Mouse (Mus musculus) limb, embryonic 13.5 days (tissue): ENCODE measurements around the gene Taf1d. TPM values are rescaled to one million over a fixed set of nuclear protein-coding genes. Genes with fewer than 3 reads are reported as not detected.
"Not testable (repeated sequence)": the region's sequence is repeated elsewhere in the genome, so short reads cannot be mapped to it uniquely, and the experiment has no call there.

ENCODE experiments used
- ATAC-seq: fragments of 200-750 bp; cut with Nextera tagmentation; 2 replicates; pipeline ENCODE4 v1.8.0; 2017; ENCODE audit warnings: low read depth, moderate number of reproducible peaks, moderate TSS enrichment; ENCODE audit not compliant: low FRiP score
- H3K27ac ChIP-seq: fragments of 300-500 bp; sonication (generic); 2 replicates; pipeline ENCODE4 v1.5.1; 2015; ENCODE audit warnings: inconsistent platforms, mild to moderate bottlenecking, moderate library complexity
- H3K27me3 ChIP-seq: fragments of 300-500 bp; sonication (generic); 2 replicates; pipeline ENCODE4 v1.6.1; 2015; ENCODE audit warnings: mild to moderate bottlenecking, inconsistent platforms
- H3K36me3 ChIP-seq: fragments of 300-500 bp; sonication (generic); 2 replicates; pipeline ENCODE4 v1.6.1; 2015; ENCODE audit warnings: inconsistent platforms, mild to moderate bottlenecking, moderate library complexity
- H3K4me1 ChIP-seq: fragments of 300-500 bp; sonication (generic); 2 replicates; pipeline ENCODE4 v1.6.1; 2015; ENCODE audit warnings: inconsistent platforms
- H3K4me2 ChIP-seq: fragments of 300-500 bp; sonication (generic); replicated peaks from 2 replicates; pipeline ENCODE4 v1.6.1; 2015; ENCODE audit warnings: inconsistent platforms, mild to moderate bottlenecking, moderate library complexity
- H3K4me3 ChIP-seq: fragments of 300-500 bp; sonication (generic); 2 replicates; pipeline ENCODE4 v1.5.1; 2015; ENCODE audit warnings: moderate library complexity, mild to moderate bottlenecking, inconsistent platforms
- H3K9ac ChIP-seq: fragments of 300-500 bp; sonication (generic); 2 replicates; pipeline ENCODE4 v1.6.1; 2015; ENCODE audit warnings: mild to moderate bottlenecking, inconsistent platforms
- H3K9me3 ChIP-seq: fragments of 300-500 bp; sonication (generic); 2 replicates; pipeline ENCODE4 v1.6.1; 2016; ENCODE audit warnings: inconsistent platforms
- WGBS: fragments of 180-500 bp; shearing (Covaris S2); methylation state at CpG from one replicate; pipeline ENCODE4 v1.1.7; 2015; 5-methylcytosine and 5-hydroxymethylcytosine counted together
- polyA plus RNA-seq: library from polyadenylated mRNA; unstranded; fragments of >200 nt; fragmentation: Nextera tagmentation; extraction: Ambion mirVana; gene quantifications from 2 replicates; pipeline ENCODE4 v1.2.1, GENCODE M21; 2015

Gene Taf1d
- polyA plus RNA-seq, 1 experiment from 2014 or later, result 84.9 TPM

DNA sequence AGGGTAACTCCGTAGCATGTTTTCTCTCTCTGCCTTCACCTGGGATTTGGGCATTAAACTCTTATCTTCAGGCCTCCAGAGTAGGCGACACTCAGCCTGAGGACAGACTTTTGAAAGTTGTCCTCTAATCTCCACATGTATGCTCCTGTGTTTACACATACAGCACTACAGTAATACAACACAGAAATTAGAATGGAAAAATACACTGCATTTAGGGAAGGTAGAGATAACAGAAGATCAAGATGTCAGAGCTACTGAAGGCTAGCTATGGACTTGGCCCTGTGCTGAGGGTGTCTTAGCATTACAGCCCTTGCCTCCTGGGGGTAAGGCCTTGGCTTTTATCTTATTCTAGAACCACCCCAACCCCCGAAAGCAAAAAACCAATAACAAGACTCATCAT, 17.6 kb upstream of the Taf1d start:
- 85% methylated on average over 3 of the region's 3 CpGs for WGBS
- H3K36me3 ChIP-seq, result peaks cover 30% of the 10 kb centered on the region
- H3K4me1 ChIP-seq, result no peaks in the 10 kb centered on the region
- no peak overlapping the region for H3K27ac ChIP-seq
- no peak for ATAC-seq
- H3K9ac ChIP-seq, result no peak overlapping the region
- no peak overlapping the region for H3K4me2 ChIP-seq
- no peaks in the 10 kb centered on the region for H3K27me3 ChIP-seq
- no peaks in the 10 kb centered on the region for H3K9me3 ChIP-seq
- H3K4me3 ChIP-seq, result no peak overlapping the region

DNA sequence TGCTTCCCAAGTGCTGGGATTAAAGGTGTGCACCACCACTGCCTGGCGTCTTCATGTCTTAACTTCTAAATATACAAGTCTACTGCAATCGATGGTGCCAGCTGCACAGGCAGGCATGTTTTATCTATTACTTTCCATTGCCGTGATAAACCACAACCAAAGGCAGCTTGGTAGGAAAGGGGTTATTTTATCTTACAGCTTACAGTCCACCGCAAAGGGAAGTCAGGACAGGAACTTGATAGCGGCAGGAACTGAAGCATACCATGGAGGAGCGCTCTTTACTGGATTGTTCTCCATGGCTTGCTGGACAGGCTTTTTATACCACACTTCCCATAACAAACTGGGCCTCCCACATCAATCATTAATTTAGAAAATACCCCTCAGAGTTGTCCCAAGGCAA, 16.8 kb upstream of the Taf1d start:
- Histone ChIP-seq H3K27me3 (no peaks in the 10 kb centered on the region), H3K4me3 (no peak overlapping the region), H3K9ac (no peak overlapping the region), H3K27ac (no peak overlapping the region), H3K9me3 (no peaks in the 10 kb centered on the region), H3K4me2 (no peak overlapping the region), H3K4me1 (no peaks in the 10 kb centered on the region), H3K36me3 (peaks cover 30% of the 10 kb centered on the region)
- WGBS, result 91% methylated on average over 6 of the region's 6 CpGs
- no peak for ATAC-seq

DNA sequence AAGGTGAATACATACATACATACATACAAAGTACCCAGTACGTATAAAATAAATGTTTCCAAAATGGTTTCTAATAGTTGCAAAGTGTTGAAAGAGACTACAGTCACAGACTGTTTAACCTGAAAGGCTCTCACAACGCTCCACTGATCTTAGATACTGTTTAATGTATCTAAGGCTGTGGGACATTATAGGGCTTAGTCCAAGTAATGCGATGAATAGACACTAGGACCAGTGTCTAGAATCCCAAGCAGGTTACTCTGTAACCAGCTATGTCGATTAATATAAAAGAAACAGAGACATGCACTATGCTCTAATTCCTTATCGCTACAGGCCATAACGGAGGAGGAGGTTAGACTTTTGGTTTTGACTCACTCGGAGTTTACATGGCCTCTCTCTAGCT, 8.9 kb upstream of the Taf1d start:
- peaks cover 21% of the 10 kb centered on the region for H3K36me3 ChIP-seq
- H3K27ac ChIP-seq, result no peak overlapping the region
- H3K9me3 ChIP-seq, result no peaks in the 10 kb centered on the region
- no peak overlapping the region for H3K4me3 ChIP-seq
- WGBS, result 89% methylated on average over 7 of the region's 7 CpGs
- peaks cover 4% of the 10 kb centered on the region; the same call in 1 of the 2 replicates for H3K4me1 ChIP-seq
- H3K27me3 ChIP-seq, result no peaks in the 10 kb centered on the region
- ATAC-seq, result no peak
- no peak overlapping the region for H3K4me2 ChIP-seq
- no peak overlapping the region for H3K9ac ChIP-seq

DNA sequence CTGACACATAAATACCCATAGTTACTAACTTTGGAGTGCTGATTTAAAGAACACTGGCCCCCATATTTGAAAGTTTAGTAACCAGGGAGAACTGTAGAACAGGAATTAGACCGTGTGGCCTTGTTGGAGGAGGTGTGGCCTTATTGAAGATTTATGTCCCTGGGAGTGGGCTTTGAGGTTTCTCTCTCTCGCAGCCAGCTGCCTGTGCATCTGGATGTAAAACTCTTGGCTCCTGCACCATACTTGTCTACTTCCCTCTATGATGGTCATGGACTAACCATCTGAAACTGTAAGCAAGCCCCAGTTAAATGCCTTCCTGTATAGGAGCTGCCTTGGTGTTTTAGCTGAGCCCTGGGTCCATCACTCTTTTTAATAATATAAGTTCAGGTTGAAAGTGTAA, 7.6 kb upstream of the Taf1d start:
- Histone ChIP-seq H3K4me3 (no peak overlapping the region), H3K27ac (no peak overlapping the region), H3K9ac (no peak overlapping the region), H3K4me2 (no peak overlapping the region), H3K27me3 (no peaks in the 10 kb centered on the region), H3K4me1 (peaks cover 4% of the 10 kb centered on the region; the same call in 1 of the 2 replicates), H3K9me3 (no peaks in the 10 kb centered on the region), H3K36me3 (peaks cover 16% of the 10 kb centered on the region; the same call in 1 of the 2 replicates)
- ATAC-seq, result no peak
- WGBS, result 18% methylated on average over 2 of the region's 2 CpGs

DNA sequence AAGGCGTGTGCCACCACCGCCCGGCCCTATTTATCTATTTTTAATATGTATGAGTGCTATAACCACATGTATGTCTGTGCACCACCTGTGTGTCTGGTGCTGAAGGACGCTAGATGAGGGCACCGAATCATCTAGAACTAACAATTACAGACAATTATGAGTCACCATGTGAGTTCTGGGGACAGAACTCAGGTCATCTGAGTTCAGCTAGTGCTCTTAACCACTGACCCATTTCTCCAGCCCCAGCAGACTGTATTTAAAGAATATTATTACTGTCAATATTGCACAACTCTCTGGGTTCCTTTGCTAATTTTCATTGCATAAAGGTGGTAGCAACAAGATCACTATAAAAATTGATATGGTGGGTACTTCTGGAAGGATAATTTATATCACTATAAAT, 6.0 kb upstream of the Taf1d start:
- no peak for ATAC-seq
- Histone ChIP-seq H3K27me3 (no peaks in the 10 kb centered on the region), H3K4me1 (peaks cover 8% of the 10 kb centered on the region; the same call in 1 of the 2 replicates), H3K9ac (no peak overlapping the region), H3K4me2 (no peak overlapping the region), H3K36me3 (peaks cover 16% of the 10 kb centered on the region; the same call in 1 of the 2 replicates), H3K4me3 (no peak overlapping the region), H3K27ac (no peak overlapping the region), H3K9me3 (no peaks in the 10 kb centered on the region)
- 80% methylated on average over 5 of the region's 5 CpGs for WGBS

DNA sequence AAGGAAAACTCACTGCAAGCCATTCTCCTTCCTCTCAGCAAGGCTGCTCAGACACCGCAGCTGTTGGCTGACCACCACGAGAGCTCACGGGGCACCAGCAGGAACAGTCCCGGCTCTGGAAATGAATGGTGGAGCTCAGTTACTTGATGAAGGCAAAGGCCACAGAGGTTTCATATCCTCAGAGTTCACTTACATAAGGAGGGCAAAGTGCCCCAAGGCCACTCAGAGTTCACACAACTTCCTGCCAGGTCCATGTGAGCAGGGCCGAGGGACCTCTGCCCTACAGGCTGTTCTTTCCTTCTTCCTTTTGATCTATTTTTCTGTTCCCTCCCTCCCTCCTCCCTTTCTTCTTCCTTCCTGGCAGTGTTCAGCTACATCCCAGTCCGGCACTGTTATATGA, 4.6 kb upstream of the Taf1d start:
- H3K4me1 ChIP-seq, result peaks cover 13% of the 10 kb centered on the region
- 38% methylated on average over 6 of the region's 6 CpGs for WGBS
- H3K27me3 ChIP-seq, result no peaks in the 10 kb centered on the region
- peaks cover 9% of the 10 kb centered on the region; the same call in 1 of the 2 replicates for H3K36me3 ChIP-seq
- no peak overlapping the region for H3K9ac ChIP-seq
- H3K9me3 ChIP-seq, result no peaks in the 10 kb centered on the region
- peak overlapping the region; percentile 45; the same call in 1 of the 2 replicates for H3K27ac ChIP-seq
- no peak overlapping the region for H3K4me3 ChIP-seq
- H3K4me2 ChIP-seq, result no peak overlapping the region; the same call in 1 of the 2 replicates
- ATAC-seq, result no peak

DNA sequence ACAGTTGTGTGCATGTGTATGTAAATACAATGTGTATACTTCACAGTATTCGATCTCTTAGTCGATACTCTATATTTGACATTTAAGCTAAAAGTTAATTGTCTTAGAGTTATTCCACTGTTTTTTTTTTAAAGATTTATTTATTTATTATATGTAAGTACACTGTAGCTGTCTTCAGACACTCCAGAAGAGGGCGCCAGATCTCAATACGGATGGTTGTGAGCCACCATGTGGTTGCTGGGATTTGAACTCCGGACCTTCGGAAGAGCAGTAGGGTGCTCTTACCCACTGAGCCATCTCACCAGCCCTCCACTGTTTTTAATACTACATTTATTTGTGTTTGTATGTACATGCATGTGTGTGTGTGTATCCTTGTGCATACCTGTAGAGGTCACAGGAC, 4.0 kb upstream of the Taf1d start:
- H3K27me3 ChIP-seq, H3K27ac ChIP-seq, H3K4me3 ChIP-seq, H3K36me3 ChIP-seq, H3K9me3 ChIP-seq, H3K4me2 ChIP-seq, ATAC-seq, H3K9ac ChIP-seq: not testable (repeated sequence)
- 79% methylated on average over 6 of the region's 6 CpGs for WGBS
- peaks cover 17% of the 10 kb centered on the region for H3K4me1 ChIP-seq

DNA sequence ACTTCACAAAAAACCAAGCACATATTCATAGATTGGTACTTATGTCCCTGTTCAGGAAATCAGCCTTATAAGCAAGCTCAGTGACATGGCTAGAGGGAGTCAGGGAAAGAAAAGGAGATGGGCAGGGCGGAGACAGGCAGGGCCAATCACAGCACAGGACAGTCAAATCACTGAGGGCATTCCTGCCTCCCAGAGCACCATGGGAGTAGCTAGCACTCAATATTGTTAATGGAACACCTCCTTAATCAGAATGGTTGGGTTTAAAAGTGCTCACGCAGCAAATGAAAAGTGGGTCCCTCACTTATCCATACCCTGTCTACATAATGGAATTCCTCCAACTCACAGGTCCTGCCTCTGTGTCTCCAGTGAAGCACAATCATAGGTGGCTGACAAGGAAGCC, 3.1 kb upstream of the Taf1d start:
- Histone ChIP-seq H3K4me2 (no peak overlapping the region), H3K4me3 (no peak overlapping the region), H3K4me1 (peaks cover 26% of the 10 kb centered on the region), H3K36me3 (peaks cover 6% of the 10 kb centered on the region; the same call in 1 of the 2 replicates), H3K9me3 (no peaks in the 10 kb centered on the region), H3K27ac (no peak overlapping the region), H3K9ac (no peak overlapping the region), H3K27me3 (no peaks in the 10 kb centered on the region)
- 72% methylated on average over 2 of the region's 2 CpGs for WGBS
- no peak for ATAC-seq

DNA sequence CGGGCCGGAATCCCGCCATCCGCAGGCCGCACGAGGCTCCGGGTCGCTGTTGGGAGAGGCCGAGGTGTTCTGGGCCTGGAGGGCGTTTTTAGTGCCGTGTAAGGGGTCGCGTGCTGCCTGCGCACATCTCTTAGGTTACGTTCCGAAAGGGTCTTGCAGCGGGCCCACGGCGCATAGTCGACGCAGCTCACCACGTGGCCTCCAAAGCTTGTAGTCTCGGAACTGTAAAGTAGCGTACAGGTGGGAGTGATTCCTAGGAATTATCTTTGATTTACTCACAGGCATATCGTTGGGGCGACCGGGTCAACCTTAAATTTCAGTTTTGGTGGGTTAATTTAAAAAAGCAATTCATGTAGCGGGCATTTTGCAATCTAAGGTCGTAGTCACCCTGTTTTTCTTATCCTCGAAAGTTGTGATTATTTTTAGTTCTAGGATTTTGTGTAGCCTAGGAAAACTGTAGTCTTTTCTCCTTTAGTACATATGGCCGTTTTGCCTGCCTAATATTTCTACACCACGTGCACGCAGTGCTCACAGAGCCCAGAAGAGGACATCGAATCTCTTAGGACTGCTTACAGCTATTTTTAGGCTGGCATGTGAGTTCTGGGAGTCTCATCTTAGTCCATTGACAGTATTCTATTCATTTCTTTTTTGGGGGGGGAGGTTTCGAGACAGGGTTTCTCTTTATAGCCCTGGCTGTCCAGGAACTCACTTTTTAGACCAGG, 545 bp downstream of the Taf1d start, which contains the start of gene 4931406C07Rik:
TSS of gene 4931406C07Rik (minus strand) at position 51 of the 722 bp plus-strand sequence.
- H3K27ac ChIP-seq, result peak within 1 kb of the TSS; percentile 95
- peak; percentile 86 for ATAC-seq
- H3K4me2 ChIP-seq, result peak within 1 kb of the TSS; percentile 88

DNA sequence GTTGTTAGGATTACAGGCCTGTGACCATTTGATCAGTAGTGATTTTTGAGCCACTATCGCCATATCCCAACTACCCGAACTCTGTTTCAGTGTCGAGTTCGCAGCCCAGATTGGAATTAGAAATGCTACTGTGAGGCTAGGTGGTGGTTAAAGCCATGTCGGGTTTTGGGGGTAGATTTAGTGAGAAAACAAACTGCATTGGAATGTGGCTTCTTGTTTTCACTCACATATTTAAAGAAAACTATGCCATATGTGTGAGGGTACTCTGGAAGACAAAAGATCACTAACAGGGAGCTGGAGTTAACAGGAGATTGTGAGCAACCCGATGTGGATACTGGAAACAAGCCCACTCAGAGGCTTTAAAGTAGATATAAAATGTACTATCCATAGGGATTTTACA, 1.2 kb downstream of the Taf1d start:
- Histone ChIP-seq H3K4me2 (peak overlapping the region; percentile 88), H3K9ac (peak overlapping the region; percentile 98), H3K4me1 (peaks cover 36% of the 10 kb centered on the region), H3K4me3 (peak overlapping the region; percentile 88), H3K27me3 (no peaks in the 10 kb centered on the region), H3K27ac (no peak overlapping the region), H3K9me3 (no peaks in the 10 kb centered on the region), H3K36me3 (peaks cover 44% of the 10 kb centered on the region)
- ATAC-seq, result no peak
- WGBS, result 9% methylated on average over 6 of the region's 6 CpGs

More for the DNA sequence above, 545 bp downstream of the Taf1d start, which contains the start of gene 4931406C07Rik:
- H3K4me1 ChIP-seq, result peaks cover 37% of the 10 kb centered on the region
- H3K9me3 ChIP-seq, result no peaks in the 10 kb centered on the region
- H3K9ac ChIP-seq, result peak within 1 kb of the TSS; percentile 98
- no peaks in the 10 kb centered on the region for H3K27me3 ChIP-seq
- H3K4me3 ChIP-seq, result peak within 1 kb of the TSS; percentile 88
- peaks cover 37% of the 10 kb centered on the region for H3K36me3 ChIP-seq
- under 1% methylated on average over 35 of the region's 35 CpGs for WGBS

- WGBS, result 62% methylated on average over 2 of the region's 2 CpGs
- peak overlapping the region; percentile 29; the same call in 1 of the 2 replicates for H3K4me2 ChIP-seq
- no peaks in the 10 kb centered on the region for H3K9me3 ChIP-seq
- no peak for ATAC-seq
- H3K9ac ChIP-seq, result no peak overlapping the region; the same call in 1 of the 2 replicates
- H3K36me3 ChIP-seq, result peaks cover 51% of the 10 kb centered on the region
- peaks cover 36% of the 10 kb centered on the region for H3K4me1 ChIP-seq
- H3K27ac ChIP-seq, result no peak overlapping the region
- H3K4me3 ChIP-seq, result no peak overlapping the region
- H3K27me3 ChIP-seq, result no peaks in the 10 kb centered on the region
Observed at GRCm38 (mm10) chr9:15308254-15308653, 2.2 kb downstream of the Taf1d start.

- no peaks in the 10 kb centered on the region for H3K9me3 ChIP-seq
- ATAC-seq, result no peak
- peak overlapping the region; percentile 30 for H3K4me2 ChIP-seq
- 78% methylated on average over 4 of the region's 4 CpGs for WGBS
- no peak overlapping the region for H3K27ac ChIP-seq
- H3K36me3 ChIP-seq, result peaks cover 62% of the 10 kb centered on the region
- peaks cover 36% of the 10 kb centered on the region for H3K4me1 ChIP-seq
- H3K9ac ChIP-seq, result no peak overlapping the region
- H3K27me3 ChIP-seq, result no peaks in the 10 kb centered on the region
- no peak overlapping the region for H3K4me3 ChIP-seq
Observed at GRCm38 (mm10) chr9:15309425-15309824, 3.4 kb downstream of the Taf1d start.
